Mouse (Mus musculus) embryo, embryonic 11 days (tissue): ENCODE measurements around the gene Ypel2.

Experiments
- DNase-seq: peaks from one replicate; pipeline ENCODE4 v3.0.0-alpha.2; 2015

Gene Ypel2

GRCm38 (mm10) chr11:86994791-86995624 lies 1.5 kb upstream of the Ypel2 start:
- DNase-seq, result no peak

GRCm38 (mm10) chr11:86994330-86994729 lies 823 bp upstream of the Ypel2 start:
- no peak for DNase-seq

GRCm38 (mm10) chr11:86992461-86992988 lies 982 bp downstream of the Ypel2 start:
- DNase-seq, result no peak

- no peak for DNase-seq
Measured at GRCm38 (mm10) chr11:86991241-86991640, 2.3 kb downstream of the Ypel2 start.

- DNase-seq, result no peak
Measured at GRCm38 (mm10) chr11:86990309-86990708, 3.2 kb downstream of the Ypel2 start.

GRCm38 (mm10) chr11:86984990-86985389 lies 8.5 kb downstream of the Ypel2 start:
- DNase-seq, result no peak

- DNase-seq, result no peak
Measured at GRCm38 (mm10) chr11:86983056-86983455, 10.5 kb downstream of the Ypel2 start.

- no peak for DNase-seq
Measured at GRCm38 (mm10) chr11:86981229-86981791, 12.2 kb downstream of the Ypel2 start.

- DNase-seq, result no peak
Measured at GRCm38 (mm10) chr11:86980526-86980925, 13.0 kb downstream of the Ypel2 start.

- DNase-seq, result no peak
Measured at GRCm38 (mm10) chr11:86979799-86980198, 13.7 kb downstream of the Ypel2 start.

- no peak for DNase-seq
Measured at GRCm38 (mm10) chr11:86977242-86977641, 16.3 kb downstream of the Ypel2 start.

GRCm38 (mm10) chr11:86974401-86974800 lies 19.1 kb downstream of the Ypel2 start:
- no peak for DNase-seq

GRCm38 (mm10) chr11:86973255-86973654 lies 20.3 kb downstream of the Ypel2 start:
- DNase-seq, result no peak

GRCm38 (mm10) chr11:86971057-86971753 lies 22.3 kb downstream of the Ypel2 start:
- no peak for DNase-seq

- DNase-seq, result peak; percentile 64
Measured at GRCm38 (mm10) chr11:86969041-86969821, 24.3 kb downstream of the Ypel2 start.

GRCm38 (mm10) chr11:86967506-86967905 lies 26.0 kb downstream of the Ypel2 start:
- DNase-seq, result no peak

GRCm38 (mm10) chr11:86966696-86967095 lies 26.8 kb downstream of the Ypel2 start:
- DNase-seq, result no peak

GRCm38 (mm10) chr11:86965079-86965478 lies 28.4 kb downstream of the Ypel2 start:
- DNase-seq, result no peak

- no peak for DNase-seq
Measured at GRCm38 (mm10) chr11:86963698-86964097, 29.8 kb downstream of the Ypel2 start.

GRCm38 (mm10) chr11:86963027-86963426 lies 30.5 kb downstream of the Ypel2 start:
- no peak for DNase-seq

- no peak for DNase-seq
Measured at GRCm38 (mm10) chr11:86962362-86962761, 31.1 kb downstream of the Ypel2 start.

GRCm38 (mm10) chr11:86961510-86962303 lies 31.8 kb downstream of the Ypel2 start:
- DNase-seq, result no peak
